Mouse (Mus musculus) urinary bladder, postnatal 36 days (tissue): ENCODE results near the gene Sh3d19.
A peak's percentile ranks its signal among the peaks of the same experiment; 100 is the strongest.
"Not testable (repeated sequence)": the region's sequence is repeated elsewhere in the genome, so short reads cannot be mapped to it uniquely, and the experiment has no call there.

Experiments
- DNase-seq, 2 experiments: peaks; one replicate each; pipeline ENCODE4 v3.0.0; 2022; ENCODE audit warnings: low spot score in 2 of 2, mixed read lengths in 1 of 2

Sh3d19 gene

DNA sequence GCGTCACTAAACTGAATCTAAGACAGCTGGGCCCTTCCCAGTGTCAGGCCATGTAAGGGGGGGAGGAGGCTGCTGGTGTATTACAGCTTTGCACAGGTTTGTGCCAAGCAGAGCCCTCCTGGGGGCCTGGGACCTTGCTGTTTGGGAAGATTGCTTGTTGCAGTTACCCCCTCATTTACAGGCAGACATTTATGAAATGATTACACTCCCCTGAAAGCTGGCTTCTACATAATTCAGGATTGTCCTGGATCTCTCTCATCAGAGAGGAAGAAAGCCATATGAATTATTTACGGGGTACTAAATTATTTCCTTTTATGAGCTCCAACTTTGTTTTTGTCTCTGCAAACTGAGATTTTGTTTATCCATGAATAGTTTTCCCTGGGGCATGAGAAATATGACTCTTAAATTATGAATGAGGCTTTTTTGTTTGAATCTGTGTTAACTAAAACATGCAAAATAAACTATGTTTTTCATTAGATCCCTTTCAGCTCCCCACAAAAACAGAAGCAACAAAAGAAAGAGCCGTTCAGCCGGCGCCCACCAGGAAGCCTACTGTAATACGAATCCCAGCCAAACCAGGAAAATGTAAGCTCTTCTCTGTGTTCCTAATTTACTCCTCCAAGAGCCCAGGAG is 122.4 kb downstream of the Sh3d19 start:
- no peak for DNase-seq

DNA sequence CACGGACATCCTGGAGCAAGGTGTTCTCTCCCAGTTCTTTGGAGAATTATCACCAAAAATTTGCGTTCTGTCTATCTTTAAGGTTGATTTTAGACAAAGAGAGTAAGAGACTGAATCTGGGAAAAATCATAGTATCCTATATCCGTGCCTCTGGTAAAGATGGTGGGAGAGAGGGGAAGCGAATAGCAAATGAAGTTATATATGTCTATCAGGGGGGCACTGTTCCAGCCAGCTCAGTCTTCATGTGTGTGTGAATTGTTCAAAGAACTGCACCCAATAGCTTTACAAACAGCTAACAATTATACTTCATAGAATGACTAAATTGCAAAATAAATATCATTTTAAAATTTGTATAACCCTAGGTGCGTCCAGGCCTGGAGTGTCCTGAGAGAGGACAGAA is 123.0 kb downstream of the Sh3d19 start:
- DNase-seq = no peak

DNA sequence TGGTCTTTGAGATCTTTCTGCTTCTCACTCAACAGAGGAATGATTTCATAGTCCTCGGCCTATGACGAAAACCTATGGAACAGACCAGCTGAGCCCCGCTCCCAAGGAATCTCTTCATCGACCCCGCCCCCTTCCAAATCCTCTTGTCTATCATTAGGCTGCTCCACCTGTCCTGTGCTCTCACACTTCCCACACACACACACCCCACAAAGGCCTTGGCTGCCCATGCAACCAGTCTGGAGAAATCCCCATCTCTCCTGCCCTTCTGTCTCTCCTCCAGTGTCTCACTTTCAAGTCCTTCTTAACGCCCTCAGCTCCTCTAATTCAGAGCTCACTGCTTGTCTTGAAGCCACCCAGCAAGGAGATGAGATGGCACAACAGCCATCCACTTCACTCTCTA is 131.0 kb downstream of the Sh3d19 start:
- no peak for DNase-seq

DNA sequence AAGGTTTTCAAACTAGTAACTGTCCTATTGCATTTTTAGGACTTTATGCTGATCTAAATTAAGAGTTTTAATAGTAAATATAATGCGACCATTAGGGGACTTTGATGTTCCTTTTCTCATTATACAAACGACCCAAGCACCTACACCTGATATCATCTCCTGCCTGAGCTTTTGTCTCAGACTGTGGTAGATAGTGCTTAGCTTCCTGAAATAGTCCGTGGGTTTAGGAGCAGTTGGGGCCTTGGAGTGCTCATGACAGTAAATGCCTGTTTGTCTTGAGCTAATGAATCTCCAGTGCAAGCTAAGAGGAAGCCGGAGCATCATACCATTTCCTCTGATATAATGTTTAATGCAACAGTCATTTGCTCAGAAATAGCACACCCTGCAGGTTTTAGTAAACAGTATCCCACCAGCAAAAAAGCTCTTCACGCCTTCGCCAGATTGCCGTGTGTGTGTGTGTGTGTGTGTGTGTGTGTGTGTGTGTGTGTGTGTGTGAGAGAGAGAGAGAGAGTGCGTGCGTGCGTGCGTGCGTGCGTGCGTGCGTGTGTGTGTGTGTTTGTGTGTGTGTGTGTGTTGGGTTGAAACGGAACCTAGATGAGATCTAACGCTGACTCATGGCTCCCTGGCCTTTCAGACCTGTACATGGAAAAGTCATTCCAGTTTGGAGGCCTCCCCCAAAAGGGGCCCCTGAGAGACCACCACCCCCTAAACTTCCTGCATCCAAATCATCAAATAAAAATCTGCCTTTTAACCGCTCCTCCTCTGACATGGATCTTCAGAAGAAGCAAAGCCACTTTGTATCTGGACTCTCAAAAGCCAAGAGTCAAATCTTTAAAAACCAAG is 132.8 kb downstream of the Sh3d19 start:
- no peak for DNase-seq

GRCm38 (mm10) chr3:86104433-86104832 is 133.5 kb downstream of the Sh3d19 start:
- DNase-seq = not testable (repeated sequence)

- no peak for DNase-seq
Measured at GRCm38 (mm10) chr3:86104909-86105308, 134.0 kb downstream of the Sh3d19 start.

GRCm38 (mm10) chr3:86106086-86106632 is 135.2 kb downstream of the Sh3d19 start:
- no peak for DNase-seq

- no peak for DNase-seq
Measured at GRCm38 (mm10) chr3:86107637-86108539, 137.0 kb downstream of the Sh3d19 start.

GRCm38 (mm10) chr3:86108576-86108975 is 137.7 kb downstream of the Sh3d19 start:
- no peak for DNase-seq

DNA sequence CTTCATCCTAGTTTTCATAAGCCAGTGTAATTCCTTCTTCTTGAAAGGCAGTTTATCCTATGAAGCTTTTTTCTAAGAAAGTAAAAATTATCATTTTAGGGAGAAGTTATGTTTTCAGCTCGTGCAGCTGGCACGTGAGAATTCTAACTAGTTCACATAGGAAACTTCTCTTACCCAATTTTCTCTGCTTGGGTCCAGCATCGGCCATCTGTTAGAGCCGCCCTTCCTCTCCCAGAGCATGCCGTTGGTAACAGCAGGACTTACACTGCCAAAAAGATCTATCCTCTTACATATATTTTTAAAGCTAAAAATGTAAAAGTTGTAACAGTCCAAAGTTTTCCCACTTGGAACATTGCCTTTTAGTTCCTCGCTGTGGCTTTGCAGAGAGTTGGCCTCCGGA is 138.2 kb downstream of the Sh3d19 start:
- DNase-seq = no peak

DNA sequence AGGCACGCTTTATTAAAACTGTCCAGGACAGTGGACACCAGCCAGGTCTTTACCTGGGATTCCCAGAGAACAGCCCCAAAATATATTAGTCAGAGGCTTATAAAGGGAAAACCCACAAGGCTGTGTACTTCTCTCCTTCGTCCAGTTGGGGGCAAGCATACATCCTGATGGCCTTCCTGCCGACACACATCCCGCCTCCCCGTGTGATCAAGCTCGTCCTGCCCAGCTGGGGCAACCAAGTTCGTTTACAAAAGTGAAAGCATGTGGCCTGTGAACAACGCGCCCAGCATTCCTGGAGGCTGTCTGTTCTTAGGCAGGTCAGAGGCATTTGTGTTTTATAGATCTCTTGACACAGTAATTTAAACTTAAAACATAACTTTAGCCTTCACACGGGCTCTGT is 139.2 kb downstream of the Sh3d19 start:
- peak; percentile 20 to 49 for DNase-seq

DNA sequence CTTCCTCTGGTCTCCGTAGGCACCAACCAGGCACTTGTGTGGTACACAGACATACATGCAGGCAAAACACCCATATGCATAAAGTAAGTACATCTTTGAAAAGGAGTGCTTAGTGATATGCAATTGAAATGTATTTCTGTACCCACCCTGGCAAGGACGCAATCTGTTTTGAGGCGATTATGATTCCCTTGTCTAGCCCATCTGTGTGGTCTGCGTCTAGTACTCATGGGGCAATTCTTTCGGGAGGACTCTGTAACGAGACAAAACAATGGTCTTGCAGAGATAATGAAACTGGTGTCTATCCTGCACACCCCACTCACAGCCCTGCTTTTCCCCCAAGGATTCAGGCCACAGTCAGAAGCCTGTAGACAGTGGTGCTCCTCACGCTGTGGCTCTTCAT is 141.9 kb downstream of the Sh3d19 start:
- no peak for DNase-seq

- DNase-seq = no peak
Measured at GRCm38 (mm10) chr3:86114659-86115338, 143.9 kb downstream of the Sh3d19 start.

GRCm38 (mm10) chr3:86116951-86117350 is 146.0 kb downstream of the Sh3d19 start:
- no peak for DNase-seq

DNA sequence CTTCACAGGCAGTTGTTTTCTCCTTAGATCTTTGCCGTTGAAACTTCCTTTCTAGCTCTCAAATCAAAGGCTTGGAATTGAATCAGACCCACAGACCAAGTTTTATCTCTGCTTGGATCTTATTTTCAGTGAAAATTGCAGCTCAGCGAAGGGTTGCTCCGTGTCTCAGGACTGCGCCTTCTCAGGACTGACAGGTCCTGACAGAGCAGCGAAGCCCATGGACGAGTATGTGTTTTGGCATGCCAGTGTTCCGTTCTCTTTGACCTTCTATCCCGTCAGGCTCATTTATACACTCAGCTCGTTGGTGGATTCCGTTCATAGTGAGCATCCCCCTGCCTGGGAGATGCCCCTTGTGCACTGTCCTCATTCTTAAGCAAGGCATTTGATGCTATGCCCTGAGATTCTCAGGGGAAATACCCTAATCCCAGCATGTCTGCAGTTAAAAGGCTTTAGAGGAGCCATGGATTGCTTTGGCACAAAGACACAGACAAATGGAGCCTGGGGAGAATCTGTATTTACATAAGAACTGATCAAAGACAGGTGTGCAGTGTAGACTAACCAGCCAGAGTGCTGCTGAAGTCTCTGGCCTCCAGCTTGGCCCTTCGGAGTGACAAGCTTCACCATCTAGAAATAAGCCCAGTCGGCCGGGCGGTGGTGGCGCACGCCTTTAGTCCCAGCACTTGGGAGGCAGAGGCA is 148.5 kb downstream of the Sh3d19 start:
- DNase-seq = no peak

DNA sequence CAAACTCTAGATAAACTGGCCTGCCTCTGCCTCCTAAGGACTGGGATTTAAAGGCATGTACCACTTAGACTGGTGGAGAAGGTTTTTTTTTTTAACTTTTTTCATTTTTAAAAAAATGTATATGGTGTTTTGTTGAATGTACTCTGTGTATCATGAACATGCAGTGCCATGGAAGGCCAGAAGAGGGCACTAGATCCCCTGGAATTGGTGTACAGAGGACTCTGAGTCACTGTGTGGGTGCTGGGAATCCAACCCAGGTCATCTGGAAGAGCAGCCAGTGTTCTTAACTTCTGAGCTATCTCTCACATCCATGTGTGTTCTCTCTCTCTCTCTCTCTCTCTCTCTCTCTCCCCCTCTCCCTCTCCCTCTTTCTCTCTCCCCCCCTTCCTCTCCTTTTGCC is 151.2 kb downstream of the Sh3d19 start:
- no peak for DNase-seq

DNA sequence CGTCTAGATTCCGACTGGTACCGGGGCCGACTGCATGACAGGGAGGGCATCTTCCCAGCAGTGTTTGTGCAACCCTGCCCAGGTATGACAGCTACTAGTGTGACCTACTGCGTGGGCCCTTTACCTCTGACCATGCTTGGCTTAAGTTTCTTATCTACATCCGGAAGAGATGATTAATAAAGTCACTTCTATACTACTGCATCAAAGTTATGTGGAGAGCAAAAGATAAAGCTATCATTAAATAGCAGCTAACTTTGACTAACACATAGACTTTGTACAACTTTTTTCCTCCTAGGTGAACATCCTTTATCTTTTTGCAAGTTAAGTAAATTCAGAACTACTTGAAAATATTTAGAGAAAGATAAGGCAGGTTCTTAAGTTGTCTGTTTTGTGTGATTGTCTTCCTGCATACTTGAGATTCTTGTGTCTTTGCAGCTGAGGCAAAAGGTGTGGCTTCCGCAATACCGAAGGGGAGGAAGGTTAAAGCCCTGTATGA is 152.4 kb downstream of the Sh3d19 start:
- no peak for DNase-seq

GRCm38 (mm10) chr3:86129757-86130156 is 158.8 kb downstream of the Sh3d19 start:
- peak; percentile 53 to 64 for DNase-seq

DNA sequence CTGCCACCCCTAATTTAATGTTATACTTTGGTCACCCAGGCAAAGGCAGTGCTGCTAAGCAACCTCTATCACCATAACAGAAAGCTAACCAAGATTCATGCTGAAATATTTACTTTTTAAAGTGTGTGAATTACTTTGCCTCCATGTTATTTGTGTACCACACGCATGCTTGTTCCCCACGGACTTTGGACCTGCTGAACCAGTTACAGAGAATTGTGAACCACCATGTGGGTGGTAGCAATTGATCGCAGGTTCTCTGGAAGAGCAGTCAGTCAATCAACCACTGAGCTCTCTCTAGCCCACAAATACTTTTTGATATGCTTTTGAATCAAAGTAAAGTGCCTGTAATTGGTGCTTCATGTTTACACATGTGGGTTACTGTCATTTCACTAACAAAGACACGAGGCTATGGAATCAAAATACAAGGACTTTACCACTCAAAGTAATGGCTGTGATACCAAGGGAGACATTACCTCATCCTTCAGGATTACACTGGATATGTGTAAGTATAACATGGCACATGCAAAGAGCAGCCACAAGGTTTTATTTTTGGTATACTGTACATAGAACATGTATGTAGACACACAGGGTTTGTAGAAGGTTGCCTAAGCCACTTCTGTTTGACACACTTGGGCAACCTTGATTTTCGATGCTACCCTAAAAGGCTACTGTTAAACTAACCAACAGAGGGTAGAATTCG is 164.2 kb downstream of the Sh3d19 start:
- no peak for DNase-seq
